Mouse (Mus musculus) regulatory T cell (primary cell): ENCODE results near the gene Slfn5.
"Not testable (repeated sequence)": the region's sequence is repeated elsewhere in the genome, so short reads cannot be mapped to it uniquely, and the experiment has no call there.

Experiments used
- in situ Hi-C: fragments of 300-600 bp; cut with MboI, MseI; formaldehyde crosslinking; loops from one replicate; pipeline ENCODE4 v1.15.1; 2025; ENCODE audit warnings: high pct_unique_total_duplicates

The Slfn5 gene

GRCm38 (mm10) chr11:82943336-82943735 is 7.8 kb upstream of the Slfn5 start:
- in situ Hi-C loops, result no loop called here

GRCm38 (mm10) chr11:82945636-82946035 is 5.5 kb upstream of the Slfn5 start:
- in situ Hi-C loops, result no loop called here

GRCm38 (mm10) chr11:82947457-82947856 is 3.7 kb upstream of the Slfn5 start:
- in situ Hi-C loops, result no loop called here

GRCm38 (mm10) chr11:82949036-82949435 is 2.1 kb upstream of the Slfn5 start:
- in situ Hi-C loops, result no loop called here

GRCm38 (mm10) chr11:82951865-82952611 is 889 bp downstream of the Slfn5 start:
- in situ Hi-C loops, result no loop called here

- in situ Hi-C loops, result no loop called here
Measured at GRCm38 (mm10) chr11:82952612-82953542, 1.7 kb downstream of the Slfn5 start.

GRCm38 (mm10) chr11:82954631-82955030 is 3.5 kb downstream of the Slfn5 start:
- in situ Hi-C loops, result no loop called here

GRCm38 (mm10) chr11:82956925-82957324 is 5.8 kb downstream of the Slfn5 start:
- in situ Hi-C loops, result no loop called here

GRCm38 (mm10) chr11:82959613-82960012 is 8.5 kb downstream of the Slfn5 start:
- in situ Hi-C loops, result loop anchor here (5.0 kb wide), 1 partner anchor 47 kb away; the partner anchor contains the start of gene Unc45b

GRCm38 (mm10) chr11:82961743-82962142 is 10.6 kb downstream of the Slfn5 start:
- in situ Hi-C loops, result loop anchor here (5.0 kb wide), 1 partner anchor 49 kb away; the partner anchor contains the start of gene Unc45b

- in situ Hi-C loops, result loop anchor here (5.0 kb wide), 1 partner anchor 50 kb away; the partner anchor contains the start of gene Unc45b
Measured at GRCm38 (mm10) chr11:82962215-82962614, 11.1 kb downstream of the Slfn5 start.

GRCm38 (mm10) chr11:82970712-82971589 is 19.8 kb downstream of the Slfn5 start:
- in situ Hi-C loops, result no loop called here

GRCm38 (mm10) chr11:82971590-82971974 is 20.4 kb downstream of the Slfn5 start:
- in situ Hi-C loops, result no loop called here

- in situ Hi-C loops, result no loop called here
Measured at GRCm38 (mm10) chr11:82973916-82974315, 22.8 kb downstream of the Slfn5 start.

- in situ Hi-C loops, result not testable (repeated sequence)
Measured at GRCm38 (mm10) chr11:82982409-82982808, 31.3 kb downstream of the Slfn5 start.

GRCm38 (mm10) chr11:82983193-82983592 is 32.0 kb downstream of the Slfn5 start:
- in situ Hi-C loops, result no loop called here

GRCm38 (mm10) chr11:82987621-82988020 is 36.5 kb downstream of the Slfn5 start:
- in situ Hi-C loops, result no loop called here

GRCm38 (mm10) chr11:82989357-82989756 is 38.2 kb downstream of the Slfn5 start:
- in situ Hi-C loops, result no loop called here

- in situ Hi-C loops, result not testable (repeated sequence)
Measured at GRCm38 (mm10) chr11:82990612-82991385, 39.6 kb downstream of the Slfn5 start.

GRCm38 (mm10) chr11:82991469-82992166 is 40.5 kb downstream of the Slfn5 start, which contains the start of gene Slfn9:
Gene Slfn9 (minus strand): TSS chr11:82991830.
- in situ Hi-C loops, result no loop called here
